Mouse (Mus musculus): Measurements from ENCODE around the gene Slc6a17.
A peak's percentile ranks its signal among the peaks of the same experiment; 100 is the strongest.

The Slc6a17 gene

DNA sequence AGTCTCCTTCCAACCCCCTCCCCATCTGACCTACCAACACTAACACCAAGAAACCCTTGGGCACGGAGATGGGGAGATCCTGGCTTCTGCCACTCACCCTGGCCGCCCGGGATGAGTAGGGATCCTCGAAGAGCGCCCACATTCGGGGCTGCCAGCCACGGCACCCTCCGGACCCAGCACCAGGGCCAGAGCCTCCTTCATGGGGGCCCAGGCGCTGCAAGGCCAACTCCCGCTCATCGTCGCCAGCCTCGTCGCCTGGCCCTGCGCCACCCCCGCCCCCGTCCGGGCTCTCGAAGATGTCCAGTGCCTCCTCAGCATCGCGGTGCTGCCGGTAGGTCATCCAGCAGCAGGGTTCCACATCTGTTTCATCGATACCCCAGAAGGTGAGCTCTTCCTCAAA is 59.7 kb downstream of the Slc6a17 start:
- Histone ChIP-seq H3K27me3 (ENCODE audit: insufficient read depth, low read length) (peaks cover 90% of the 10 kb centered on the region), H3K4me1 (replicated peaks; ENCODE audit: low read depth, low read length) (peaks cover 21% of the 10 kb centered on the region), H3K4me3 (replicated peaks; ENCODE audit: low read length) (peak overlapping the region; percentile 88), H3K36me3 (ENCODE audit: insufficient read depth, low read length) (no peaks in the 10 kb centered on the region), H3K9me3 (ENCODE audit: low read length) (no peaks in the 10 kb centered on the region)
- TF ChIP-seq POU5F1 (IDR thresholded peaks at IDR 0.05; ENCODE audit: borderline replicate concordance, low read length) (no peak), NANOG (IDR thresholded peaks at IDR 0.05; ENCODE audit: borderline replicate concordance, low read length) (no peak)

DNA sequence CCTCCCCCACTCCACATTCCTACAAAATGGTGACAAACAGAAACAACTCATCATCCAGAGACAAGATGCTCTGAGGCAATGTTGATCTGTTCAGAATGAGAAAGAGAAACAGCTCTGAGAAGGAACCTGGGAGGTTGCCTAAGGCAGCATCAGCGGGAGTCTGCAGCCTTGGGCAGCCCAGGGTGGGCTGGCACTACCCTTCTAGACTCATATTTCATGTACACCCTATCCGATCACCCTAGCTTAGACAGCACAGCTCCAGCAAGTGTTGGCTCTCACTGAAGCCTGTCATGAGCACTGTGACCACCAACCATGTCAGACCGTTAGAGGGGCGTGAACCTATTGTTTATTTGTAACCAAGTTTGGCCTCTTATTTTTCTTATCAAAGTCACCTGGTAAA is 63.5 kb downstream of the Slc6a17 start:
- peaks cover 18% of the 10 kb centered on the region for H3K4me1 ChIP-seq (replicated peaks; ENCODE audit: low read depth, low read length)
- no peaks in the 10 kb centered on the region for H3K9me3 ChIP-seq (ENCODE audit: low read length)
- H3K36me3 ChIP-seq (ENCODE audit: insufficient read depth, low read length), result no peaks in the 10 kb centered on the region
- TF ChIP-seq NANOG (IDR thresholded peaks at IDR 0.05; ENCODE audit: borderline replicate concordance, low read length), result no peak
- TF ChIP-seq POU5F1 (IDR thresholded peaks at IDR 0.05; ENCODE audit: borderline replicate concordance, low read length), result no peak
- no peak for TF ChIP-seq CTCF (conservative IDR thresholded peaks at IDR 0.05; ENCODE audit: low read length)
- peaks cover 71% of the 10 kb centered on the region for H3K27me3 ChIP-seq (ENCODE audit: insufficient read depth, low read length)
- no peak overlapping the region for H3K4me3 ChIP-seq (replicated peaks; ENCODE audit: low read length)

DNA sequence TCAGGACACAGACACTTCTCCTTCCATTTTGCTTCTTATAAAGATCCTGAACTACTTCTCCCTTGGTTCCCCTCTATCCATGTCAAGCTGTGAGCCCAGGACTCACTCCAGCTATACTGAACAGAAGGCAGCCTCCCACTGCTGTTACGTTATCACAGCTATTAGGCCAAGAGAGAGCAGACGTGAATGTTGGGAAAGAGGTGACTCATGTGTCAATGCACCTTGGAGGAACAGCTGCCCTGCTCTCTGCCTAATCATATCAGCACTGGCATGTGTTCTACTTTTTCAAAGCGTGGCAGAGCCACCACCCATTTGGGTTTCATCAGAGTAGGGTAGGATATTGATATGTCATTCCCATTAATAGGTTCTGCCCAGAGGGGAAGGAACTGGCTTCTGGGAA is 71.0 kb downstream of the Slc6a17 start:
- Histone ChIP-seq H3K36me3 (ENCODE audit: insufficient read depth, low read length) (no peaks in the 10 kb centered on the region), H3K4me3 (replicated peaks; ENCODE audit: low read length) (no peak overlapping the region), H3K27me3 (ENCODE audit: insufficient read depth, low read length) (peaks cover 44% of the 10 kb centered on the region), H3K4me1 (replicated peaks; ENCODE audit: low read depth, low read length) (peaks cover 30% of the 10 kb centered on the region), H3K9me3 (ENCODE audit: low read length) (no peaks in the 10 kb centered on the region)
- TF ChIP-seq POU5F1 (IDR thresholded peaks at IDR 0.05; ENCODE audit: borderline replicate concordance, low read length), result no peak
- no peak for TF ChIP-seq CTCF (conservative IDR thresholded peaks at IDR 0.05; ENCODE audit: low read length)
- TF ChIP-seq NANOG (IDR thresholded peaks at IDR 0.05; ENCODE audit: borderline replicate concordance, low read length), result no peak

DNA sequence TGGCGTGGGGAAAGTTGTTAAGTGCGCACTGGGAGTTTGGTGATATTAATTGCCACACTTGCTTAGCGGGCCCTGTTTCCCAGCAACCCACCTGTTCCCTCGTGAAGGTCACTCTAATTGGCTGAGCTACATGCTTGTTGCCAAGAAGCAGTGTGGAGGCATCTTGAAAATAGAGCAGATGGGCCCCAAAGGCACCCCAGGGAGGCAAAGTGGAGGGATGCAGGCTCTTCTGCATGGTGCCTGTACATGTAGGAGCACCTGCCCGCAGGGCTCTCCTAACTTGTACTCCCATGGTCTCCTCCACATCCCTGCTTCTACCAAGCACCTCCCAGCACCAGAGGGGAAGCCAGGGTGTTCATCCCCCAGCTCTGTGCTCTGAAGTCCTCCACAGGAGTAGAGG is 74.0 kb downstream of the Slc6a17 start:
- TF ChIP-seq POU5F1 (IDR thresholded peaks at IDR 0.05; ENCODE audit: borderline replicate concordance, low read length) (no peak), NANOG (IDR thresholded peaks at IDR 0.05; ENCODE audit: borderline replicate concordance, low read length) (no peak), CTCF (conservative IDR thresholded peaks at IDR 0.05; ENCODE audit: low read length) (no peak)
- no peaks in the 10 kb centered on the region for H3K9me3 ChIP-seq (ENCODE audit: low read length)
- peaks cover 34% of the 10 kb centered on the region for H3K4me1 ChIP-seq (replicated peaks; ENCODE audit: low read depth, low read length)
- H3K27me3 ChIP-seq (ENCODE audit: insufficient read depth, low read length), result peaks cover 56% of the 10 kb centered on the region
- no peaks in the 10 kb centered on the region for H3K36me3 ChIP-seq (ENCODE audit: insufficient read depth, low read length)
- H3K4me3 ChIP-seq (replicated peaks; ENCODE audit: low read length), result no peak overlapping the region

DNA sequence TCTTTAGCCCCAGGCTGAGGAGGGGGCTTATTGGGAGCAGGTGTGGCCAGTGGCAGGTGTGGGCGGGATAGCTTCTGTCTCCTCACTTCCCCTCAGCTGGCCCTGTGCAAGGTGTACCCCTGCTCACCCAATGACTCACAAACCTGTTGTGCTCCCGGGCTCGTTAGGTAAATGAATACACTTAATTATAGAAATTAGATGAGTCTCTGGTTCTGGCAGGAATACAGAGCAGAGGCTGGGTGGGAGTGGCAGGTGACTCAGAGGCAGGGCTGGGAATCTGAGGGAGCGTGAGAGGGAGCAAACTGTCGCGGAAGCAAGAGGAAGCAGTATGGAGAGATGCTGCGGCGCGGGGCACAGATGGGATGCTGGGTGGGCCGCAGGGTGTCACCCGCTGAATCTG is 75.6 kb downstream of the Slc6a17 start:
- TF ChIP-seq POU5F1 (IDR thresholded peaks at IDR 0.05; ENCODE audit: borderline replicate concordance, low read length) (no peak), NANOG (IDR thresholded peaks at IDR 0.05; ENCODE audit: borderline replicate concordance, low read length) (no peak), CTCF (conservative IDR thresholded peaks at IDR 0.05; ENCODE audit: low read length) (no peak)
- Histone ChIP-seq H3K9me3 (ENCODE audit: low read length) (no peaks in the 10 kb centered on the region), H3K4me1 (replicated peaks; ENCODE audit: low read depth, low read length) (peaks cover 41% of the 10 kb centered on the region), H3K27me3 (ENCODE audit: insufficient read depth, low read length) (peaks cover 56% of the 10 kb centered on the region), H3K4me3 (replicated peaks; ENCODE audit: low read length) (no peak overlapping the region), H3K36me3 (ENCODE audit: insufficient read depth, low read length) (no peaks in the 10 kb centered on the region)

DNA sequence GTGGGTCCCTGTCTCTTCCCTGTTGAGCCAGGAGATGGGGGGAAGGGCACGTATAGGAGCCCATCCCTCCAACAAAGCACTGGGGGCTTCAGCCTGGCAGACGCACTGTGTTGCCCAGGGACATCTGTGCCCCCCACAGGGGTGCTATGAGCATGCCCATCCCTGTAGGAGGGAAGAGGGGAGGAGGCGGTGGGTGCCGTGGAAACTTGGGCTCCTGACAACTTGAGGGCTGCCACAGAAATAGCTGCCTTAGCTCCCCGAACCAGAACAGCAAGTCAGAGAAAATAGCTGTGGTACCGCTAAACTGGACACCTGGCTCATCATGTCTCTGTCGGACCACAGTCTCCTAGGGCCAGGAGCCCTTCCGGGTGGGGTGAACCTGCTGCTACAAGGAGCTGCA is 76.5 kb downstream of the Slc6a17 start:
- Histone ChIP-seq H3K27me3 (ENCODE audit: insufficient read depth, low read length) (peaks cover 51% of the 10 kb centered on the region), H3K9me3 (ENCODE audit: low read length) (no peaks in the 10 kb centered on the region), H3K4me3 (replicated peaks; ENCODE audit: low read length) (no peak overlapping the region), H3K36me3 (ENCODE audit: insufficient read depth, low read length) (no peaks in the 10 kb centered on the region), H3K4me1 (replicated peaks; ENCODE audit: low read depth, low read length) (peaks cover 41% of the 10 kb centered on the region)
- TF ChIP-seq POU5F1 (IDR thresholded peaks at IDR 0.05; ENCODE audit: borderline replicate concordance, low read length) (no peak), NANOG (IDR thresholded peaks at IDR 0.05; ENCODE audit: borderline replicate concordance, low read length) (no peak), CTCF (conservative IDR thresholded peaks at IDR 0.05; ENCODE audit: low read length) (no peak)

DNA sequence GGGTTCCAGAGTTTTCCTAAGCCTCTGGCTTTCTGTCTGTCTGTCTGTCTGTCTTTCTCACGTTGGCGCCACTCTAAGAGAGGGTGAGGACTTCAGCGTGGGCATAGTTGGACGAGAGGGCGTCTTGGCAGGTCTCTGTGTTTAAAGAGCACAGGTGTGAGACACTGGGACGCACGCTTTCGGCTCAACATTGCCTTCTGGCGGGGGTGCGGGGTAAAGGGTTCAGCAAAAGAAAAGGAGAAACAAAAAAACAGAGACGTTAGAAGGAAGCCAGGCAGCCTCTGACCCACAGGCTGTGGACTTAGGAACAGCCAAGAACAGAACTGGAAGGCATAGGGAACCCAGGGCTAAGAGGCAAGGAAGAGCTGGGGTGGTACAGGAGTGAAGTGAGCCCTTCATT is 78.5 kb downstream of the Slc6a17 start:
- TF ChIP-seq CTCF (conservative IDR thresholded peaks at IDR 0.05; ENCODE audit: low read length) (no peak), POU5F1 (IDR thresholded peaks at IDR 0.05; ENCODE audit: borderline replicate concordance, low read length) (no peak), NANOG (IDR thresholded peaks at IDR 0.05; ENCODE audit: borderline replicate concordance, low read length) (no peak)
- Histone ChIP-seq H3K4me3 (replicated peaks; ENCODE audit: low read length) (no peak overlapping the region), H3K36me3 (ENCODE audit: insufficient read depth, low read length) (no peaks in the 10 kb centered on the region), H3K9me3 (ENCODE audit: low read length) (no peaks in the 10 kb centered on the region), H3K4me1 (replicated peaks; ENCODE audit: low read depth, low read length) (peaks cover 27% of the 10 kb centered on the region), H3K27me3 (ENCODE audit: insufficient read depth, low read length) (peaks cover 31% of the 10 kb centered on the region)

DNA sequence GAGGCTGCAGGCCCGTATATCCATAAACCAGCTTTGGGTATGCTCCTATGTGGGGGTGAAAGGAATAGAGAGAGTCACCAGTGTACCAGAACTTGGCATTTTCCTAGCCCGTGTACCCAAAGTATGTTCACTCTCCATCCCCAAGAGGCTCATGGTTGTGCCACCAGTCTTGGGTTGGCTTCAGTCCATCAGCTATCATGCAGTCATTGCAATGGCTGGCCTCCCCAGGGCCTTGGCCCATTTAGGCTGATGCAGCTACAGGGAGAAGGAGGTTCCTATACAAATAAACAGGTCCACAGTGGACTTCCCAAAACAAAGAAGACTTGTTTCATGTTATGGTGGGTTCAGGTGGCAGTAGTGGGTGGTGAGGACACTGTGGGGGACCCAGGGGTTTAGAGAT is 80.2 kb downstream of the Slc6a17 start:
- H3K4me1 ChIP-seq (replicated peaks; ENCODE audit: low read depth, low read length), result peaks cover 22% of the 10 kb centered on the region
- H3K36me3 ChIP-seq (ENCODE audit: insufficient read depth, low read length), result no peaks in the 10 kb centered on the region
- H3K9me3 ChIP-seq (ENCODE audit: low read length), result no peaks in the 10 kb centered on the region
- peaks cover 17% of the 10 kb centered on the region; the same call in 1 of the 2 replicates for H3K27me3 ChIP-seq (ENCODE audit: insufficient read depth, low read length)
- H3K4me3 ChIP-seq (replicated peaks; ENCODE audit: low read length), result no peak overlapping the region
- no peak for TF ChIP-seq NANOG (IDR thresholded peaks at IDR 0.05; ENCODE audit: borderline replicate concordance, low read length)
- TF ChIP-seq CTCF (conservative IDR thresholded peaks at IDR 0.05; ENCODE audit: low read length), result no peak
- TF ChIP-seq POU5F1 (IDR thresholded peaks at IDR 0.05; ENCODE audit: borderline replicate concordance, low read length), result no peak

DNA sequence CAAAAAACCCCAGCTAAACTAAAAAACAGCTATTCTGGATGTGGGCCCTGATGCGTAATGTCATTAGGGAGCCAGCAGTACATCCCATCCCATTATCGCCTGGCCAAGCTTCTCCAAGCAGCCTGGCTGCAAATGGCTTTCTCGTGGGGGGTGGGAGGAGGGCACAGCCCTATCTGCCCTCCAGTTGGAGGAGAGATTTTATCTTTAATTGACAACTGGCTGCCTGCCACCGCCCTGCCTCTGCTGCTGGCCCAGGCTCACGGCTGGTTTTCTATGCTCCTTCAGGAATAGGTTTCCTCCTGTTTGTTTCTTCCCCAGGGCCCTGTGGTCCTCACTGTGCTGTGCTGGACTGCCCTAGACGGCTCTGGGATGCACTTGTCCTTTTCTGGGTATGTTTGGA is 81.4 kb downstream of the Slc6a17 start:
- H3K4me1 ChIP-seq (replicated peaks; ENCODE audit: low read depth, low read length), result peaks cover 10% of the 10 kb centered on the region
- peaks cover 15% of the 10 kb centered on the region; the same call in 1 of the 2 replicates for H3K27me3 ChIP-seq (ENCODE audit: insufficient read depth, low read length)
- H3K9me3 ChIP-seq (ENCODE audit: low read length), result no peaks in the 10 kb centered on the region
- TF ChIP-seq CTCF (conservative IDR thresholded peaks at IDR 0.05; ENCODE audit: low read length) (no peak), NANOG (IDR thresholded peaks at IDR 0.05; ENCODE audit: borderline replicate concordance, low read length) (no peak), POU5F1 (IDR thresholded peaks at IDR 0.05; ENCODE audit: borderline replicate concordance, low read length) (no peak)
- no peaks in the 10 kb centered on the region for H3K36me3 ChIP-seq (ENCODE audit: insufficient read depth, low read length)
- H3K4me3 ChIP-seq (replicated peaks; ENCODE audit: low read length), result no peak overlapping the region
